ENCODE assay signal across 15 mouse cellular contexts in the genomic region with DNA sequence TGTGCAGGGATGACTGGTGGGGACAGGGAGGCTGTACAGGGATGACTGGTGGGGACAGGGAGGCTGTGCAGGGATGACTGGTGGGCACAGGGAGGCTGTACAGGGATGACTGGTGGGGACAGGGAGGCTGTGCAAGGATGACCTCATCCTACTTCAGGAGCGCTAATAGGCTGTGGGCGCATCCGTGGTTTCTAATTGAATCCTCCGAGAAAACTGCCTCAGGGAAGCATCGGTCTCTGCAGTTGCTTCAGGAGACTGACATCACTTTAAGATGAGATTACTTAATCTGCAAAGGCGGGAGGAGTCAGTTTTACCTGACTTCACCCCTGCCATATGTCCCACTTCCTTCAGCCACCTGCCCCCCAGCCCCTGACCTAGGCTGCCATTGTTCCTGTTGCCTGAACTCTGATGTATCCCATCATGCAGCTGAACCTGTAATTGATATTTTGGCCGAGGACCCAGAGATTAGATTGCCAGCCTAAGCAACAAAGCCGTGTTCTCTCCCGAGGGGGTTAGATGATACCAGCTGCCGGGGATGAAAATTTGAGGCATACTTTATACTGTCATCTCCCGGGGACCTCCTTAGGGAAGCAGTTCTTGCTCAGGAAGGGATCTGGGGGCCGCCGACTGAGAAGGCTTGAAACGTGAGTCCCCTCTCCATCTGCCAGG.
DNase-seq lines count a peak whose midpoint lies in the region; ATAC-seq and TF ChIP-seq lines count a peak whose summit lies in the region.
"Had no signal": no experiment of that assay in that cellular context is flagged by ENCODE, and none has a peak within 500 bp of the region (broad histone marks: within the 10 kb centered on the region; RNA-seq: fewer than 3 reads in every experiment).

No protein-coding gene starts in this region.

- H3K36me3 ChIP-seq in neural tube, embryonic 11.5 days (ENCODE audit: control insufficient read depth, insufficient read depth, low read length), result peaks cover 3% of the 10 kb centered on the region
- H3K36me3 ChIP-seq in forebrain, postnatal 0 days (ENCODE audit: insufficient read depth), result peaks cover 11% of the 10 kb centered on the region
- peaks cover 24% of the 10 kb centered on the region for H3K36me3 ChIP-seq in midbrain, embryonic 12.5 days
- H3K36me3 ChIP-seq: lung, embryonic 15.5 days had no signal

- H3K9me3 ChIP-seq in neural tube, embryonic 11.5 days (ENCODE audit: control insufficient read depth, low read length), result no peaks in the 10 kb centered on the region
- no peaks in the 10 kb centered on the region for H3K9me3 ChIP-seq in forebrain, postnatal 0 days (ENCODE audit: low read length)
- peaks cover 3% of the 10 kb centered on the region; the same call in 1 of the 2 replicates for H3K9me3 ChIP-seq in midbrain, embryonic 12.5 days
- H3K9me3 ChIP-seq: lung, embryonic 15.5 days had no signal

- H3K27me3 ChIP-seq in neural tube, embryonic 11.5 days (ENCODE audit: control insufficient read depth, insufficient read depth, low read length), result no peaks in the 10 kb centered on the region
- no peaks in the 10 kb centered on the region for H3K27me3 ChIP-seq in forebrain, postnatal 0 days (ENCODE audit: insufficient read depth, low read length)
- no peaks in the 10 kb centered on the region for H3K27me3 ChIP-seq in midbrain, embryonic 12.5 days
- H3K27me3 ChIP-seq: CH12.LX; lung, embryonic 15.5 days had no signal

- 67% methylated on average over 14 of the region's 14 CpGs for WGBS in neural tube, embryonic 11.5 days
- WGBS in forebrain, postnatal 0 days, result 34% methylated on average over 12 of the region's 14 CpGs
- WGBS in midbrain, embryonic 12.5 days, result 54% methylated on average over 14 of the region's 14 CpGs

- 0 out of 2 replicates have a peak overlapping the region, but pooled peaks have one; percentile 45 for H3K27ac ChIP-seq in neural tube, embryonic 11.5 days (ENCODE audit: low read depth, low read length)
- no peak overlapping the region for H3K27ac ChIP-seq in forebrain, postnatal 0 days (ENCODE audit: low read depth, low read length)
- peak overlapping the region; percentile 75 for H3K27ac ChIP-seq in midbrain, embryonic 12.5 days (replicated peaks)
- H3K27ac ChIP-seq: heart, adult 2 months had no signal

- peaks cover 3% of the 10 kb centered on the region; the same call in 1 of the 2 replicates for H3K4me1 ChIP-seq in neural tube, embryonic 11.5 days (ENCODE audit: control insufficient read depth, insufficient read depth, low read length)
- H3K4me1 ChIP-seq in forebrain, postnatal 0 days (ENCODE audit: insufficient read depth), result 0 out of 2 replicates have a peak, but pooled peaks cover 9% of the 10 kb centered on the region
- peaks cover 35% of the 10 kb centered on the region for H3K4me1 ChIP-seq in midbrain, embryonic 12.5 days

- TF ChIP-seq CTCF in forebrain, postnatal 0 days (IDR thresholded peaks at IDR 0.05; ENCODE audit: low read depth), result no peak

- ATAC-seq in neural tube, embryonic 11.5 days (ENCODE audit: insufficient read depth, low FRiP score, low TSS enrichment), result peak; percentile 58
- 0 out of 2 replicates have a peak, but pooled peaks have one; percentile 13 for ATAC-seq in forebrain, postnatal 0 days
- peak; percentile 71 for ATAC-seq in midbrain, embryonic 12.5 days (ENCODE audit: low FRiP score, low read depth)

- DNase-seq in neural tube, embryonic 11.5 days (ENCODE audit: low spot score), result peak; percentile 39
- DNase-seq in neural tube, embryonic 10.5 days (ENCODE audit: extremely low spot score, low spot score), result no peak
- DNase-seq in forebrain, postnatal 0 days, result no peak
- no peak for DNase-seq in spleen, postnatal 36 days (ENCODE audit: low spot score in 2 of 2)
- DNase-seq in lung, postnatal 4 days, result no peak
- no peak for DNase-seq in cerebellum, postnatal 25 days
- DNase-seq in spleen, postnatal 10 days (ENCODE audit: low spot score in 2 of 2), result no peak
- DNase-seq: adrenal gland, postnatal 10 days; cerebellum, adult 11-12 months; heart, adult 2 months; heart, postnatal 36 days; kidney, postnatal 10 days had no signal

- H3K9ac ChIP-seq in neural tube, embryonic 11.5 days (ENCODE audit: low read length), result no peak overlapping the region
- H3K9ac ChIP-seq in forebrain, postnatal 0 days, result 0 out of 2 replicates have a peak overlapping the region, but pooled peaks have one; percentile 25
- no peak overlapping the region for H3K9ac ChIP-seq in midbrain, embryonic 12.5 days (replicated peaks)
- H3K9ac ChIP-seq: lung, embryonic 15.5 days had no signal

- no peak overlapping the region for H3K4me3 ChIP-seq in neural tube, embryonic 11.5 days (ENCODE audit: low read depth, low read length)
- H3K4me3 ChIP-seq in forebrain, postnatal 0 days (ENCODE audit: low read depth, low read length), result no peak overlapping the region
- no peak overlapping the region for H3K4me3 ChIP-seq in midbrain, embryonic 12.5 days
- H3K4me3 ChIP-seq: heart, adult 2 months; lung, embryonic 15.5 days had no signal

- no peak overlapping the region for H3K4me2 ChIP-seq in neural tube, embryonic 11.5 days (ENCODE audit: low read depth)
- H3K4me2 ChIP-seq in forebrain, postnatal 0 days (ENCODE audit: low read depth), result no peak overlapping the region
- 0 out of 2 replicates have a peak overlapping the region, but pooled peaks have one; percentile 2 for H3K4me2 ChIP-seq in midbrain, embryonic 12.5 days (replicated peaks)

Comparison
In these comparisons a context has a peak if more than half of its experiments do, and no peak if none do; other contexts are left out.
1. ATAC-seq: peak in every context shown above with its lines; median percentile 71 in midbrain, embryonic 12.5 days; 58 in neural tube, embryonic 11.5 days; 13 in forebrain, postnatal 0 days.